Mouse (Mus musculus) forebrain, embryonic 12.5 days (tissue): ENCODE data around the gene Myo1h. TPM values are rescaled to one million over a fixed set of nuclear protein-coding genes. Genes with fewer than 3 reads are reported as not detected.

Source experiments
- ATAC-seq: fragments of 200-750 bp; cut with Nextera tagmentation; 2 replicates; pipeline ENCODE4 v1.8.0; 2017; ENCODE audit warnings: moderate TSS enrichment; ENCODE audit not compliant: low FRiP score
- H3K27ac ChIP-seq: fragments of 300-500 bp; sonication (generic); 2 replicates; pipeline ENCODE4 v1.5.1; 2016; ENCODE audit warnings: mild to moderate bottlenecking
- H3K27me3 ChIP-seq: fragments of 300-500 bp; sonication (generic); 2 replicates; pipeline ENCODE4 v1.6.1; 2016; ENCODE audit warnings: mild to moderate bottlenecking
- H3K36me3 ChIP-seq: fragments of 300-500 bp; sonication (generic); replicated peaks from 2 replicates; pipeline ENCODE4 v1.6.1; 2016; ENCODE audit warnings: mild to moderate bottlenecking
- H3K4me1 ChIP-seq: fragments of 300-500 bp; sonication (generic); 2 replicates; pipeline ENCODE4 v1.6.1; 2016
- H3K4me2 ChIP-seq: fragments of 300-500 bp; sonication (generic); 2 replicates; pipeline ENCODE4 v1.6.1; 2016; ENCODE audit warnings: mild to moderate bottlenecking, moderate library complexity
- H3K4me3 ChIP-seq: fragments of 300-500 bp; sonication (generic); replicated peaks from 2 replicates; pipeline ENCODE4 v1.5.1; 2016; ENCODE audit warnings: mild to moderate bottlenecking
- H3K9ac ChIP-seq: fragments of 300-500 bp; sonication (generic); 2 replicates; pipeline ENCODE4 v1.6.1; 2016; ENCODE audit warnings: mild to moderate bottlenecking
- H3K9me3 ChIP-seq: fragments of 300-500 bp; sonication (generic); 2 replicates; pipeline ENCODE4 v1.6.1; 2016
- WGBS: fragments of 180-500 bp; shearing (Covaris S2); methylation state at CpG from one replicate; pipeline ENCODE4 v1.1.7; 2016; 5-methylcytosine and 5-hydroxymethylcytosine counted together
- polyA plus RNA-seq: library from polyadenylated mRNA; unstranded; fragments of >200 nt; fragmentation: Nextera tagmentation; extraction: Ambion mirVana; gene quantifications from 2 replicates; pipeline ENCODE4 v1.2.1, GENCODE M21; 2016

Myo1h gene
- polyA plus RNA-seq, 1 experiment from 2014 or later = 1.0 TPM

DNA sequence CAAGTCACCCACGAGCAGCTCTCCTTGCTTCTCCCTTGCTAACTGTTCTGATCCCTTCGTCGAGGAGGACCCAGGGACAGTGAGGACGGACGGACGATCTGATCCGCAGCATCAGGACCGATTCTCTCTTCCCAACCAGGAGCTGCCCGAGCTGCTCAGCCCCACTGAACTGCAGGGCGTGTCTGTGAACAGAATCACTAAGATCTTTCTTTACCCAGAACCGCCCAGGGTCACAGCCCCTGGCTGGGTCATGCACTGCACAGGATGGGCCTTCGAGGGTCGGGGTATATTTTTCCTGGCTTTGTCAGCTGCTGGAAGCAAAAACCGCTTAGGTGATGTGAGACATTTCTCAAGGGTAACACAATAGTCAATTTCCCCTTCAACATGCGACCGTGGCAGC is 13.0 kb upstream of the Myo1h start:
- peaks cover 97% of the 10 kb centered on the region for H3K27me3 ChIP-seq
- no peaks in the 10 kb centered on the region for H3K36me3 ChIP-seq
- no peak overlapping the region for H3K4me3 ChIP-seq
- H3K27ac ChIP-seq = no peak overlapping the region
- peaks cover 63% of the 10 kb centered on the region for H3K4me1 ChIP-seq
- ATAC-seq = no peak
- no peaks in the 10 kb centered on the region for H3K9me3 ChIP-seq
- no peak overlapping the region for H3K4me2 ChIP-seq
- WGBS = 13% methylated on average over 16 of the region's 16 CpGs
- no peak overlapping the region for H3K9ac ChIP-seq

GRCm38 (mm10) chr5:114279382-114280143 is 9.4 kb upstream of the Myo1h start:
- peak overlapping the region; percentile 46; the same call in 1 of the 2 replicates for H3K27ac ChIP-seq
- H3K4me1 ChIP-seq = peaks cover 45% of the 10 kb centered on the region
- WGBS = 24% methylated on average over 12 of the region's 12 CpGs
- H3K4me2 ChIP-seq = peak overlapping the region; percentile 27
- ATAC-seq = peak; percentile 39; the same call in 1 of the 2 replicates
- H3K27me3 ChIP-seq = peaks cover 87% of the 10 kb centered on the region
- no peak overlapping the region for H3K9ac ChIP-seq
- H3K36me3 ChIP-seq = no peaks in the 10 kb centered on the region
- no peaks in the 10 kb centered on the region for H3K9me3 ChIP-seq
- no peak overlapping the region for H3K4me3 ChIP-seq

DNA sequence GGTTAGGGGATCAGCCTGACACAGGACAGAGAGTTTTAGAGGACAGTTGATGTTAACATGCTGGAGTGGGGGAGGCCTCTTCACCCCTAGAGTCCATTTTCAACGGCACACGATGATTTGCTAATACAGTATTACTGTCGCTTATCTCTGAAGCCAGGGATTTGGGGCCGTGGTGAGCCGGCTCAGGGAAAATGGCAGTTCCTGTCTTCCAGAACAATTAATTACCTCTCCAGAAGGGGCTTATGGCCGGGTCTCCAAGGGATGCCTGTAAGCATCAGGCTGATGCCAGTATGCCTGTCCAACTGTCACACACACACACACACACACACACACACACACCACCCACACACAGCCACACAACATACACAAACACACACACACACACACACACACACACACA is 6.6 kb upstream of the Myo1h start:
- Histone ChIP-seq H3K4me2 (no peak overlapping the region), H3K4me1 (peaks cover 36% of the 10 kb centered on the region), H3K9me3 (no peaks in the 10 kb centered on the region), H3K36me3 (no peaks in the 10 kb centered on the region), H3K9ac (no peak overlapping the region), H3K27ac (no peak overlapping the region), H3K27me3 (peaks cover 68% of the 10 kb centered on the region), H3K4me3 (no peak overlapping the region)
- 69% methylated on average over 6 of the region's 6 CpGs for WGBS
- ATAC-seq = no peak

DNA sequence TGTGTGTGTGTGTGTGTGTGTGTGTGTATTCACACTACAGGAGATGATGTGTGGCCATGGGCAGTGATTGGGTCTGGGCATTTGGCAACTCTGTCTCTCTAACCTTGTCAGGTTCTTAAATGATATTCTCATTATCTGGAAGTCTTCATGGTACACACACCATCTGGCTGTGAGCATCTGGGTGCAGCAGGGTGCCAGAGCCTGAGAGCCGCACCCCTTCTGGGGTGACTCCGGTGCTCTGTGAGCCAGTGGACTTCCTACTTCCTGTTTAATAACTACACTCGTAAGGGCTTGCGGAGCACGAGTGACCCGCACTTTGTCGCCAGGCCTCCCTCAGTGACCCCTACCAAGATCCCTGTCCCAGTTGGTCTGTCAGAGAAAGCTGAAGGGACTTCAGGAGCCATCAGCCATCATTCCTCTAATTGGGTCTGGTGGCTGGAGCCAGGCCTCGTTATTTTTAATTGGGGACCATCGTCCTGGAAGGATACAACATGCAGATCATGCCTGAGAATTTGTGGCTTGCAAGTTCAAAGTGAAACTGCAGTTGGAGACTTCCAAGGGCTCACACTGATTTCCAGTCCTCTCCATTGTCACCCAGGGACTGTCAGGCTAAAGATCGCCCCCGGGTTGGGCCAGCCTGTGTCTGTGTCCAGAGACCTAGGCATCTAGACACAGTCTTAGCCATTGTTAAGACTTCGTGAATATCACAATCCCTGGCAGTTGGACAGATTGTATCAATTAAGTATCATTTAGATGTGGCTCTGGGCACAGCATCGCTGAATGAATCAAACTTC is 4.2 kb upstream of the Myo1h start:
- 51% methylated on average over 13 of the region's 13 CpGs for WGBS
- no peaks in the 10 kb centered on the region for H3K9me3 ChIP-seq
- no peak overlapping the region for H3K27ac ChIP-seq
- no peaks in the 10 kb centered on the region for H3K36me3 ChIP-seq
- H3K4me1 ChIP-seq = peaks cover 24% of the 10 kb centered on the region
- ATAC-seq = no peak
- peaks cover 67% of the 10 kb centered on the region for H3K27me3 ChIP-seq
- H3K9ac ChIP-seq = no peak overlapping the region
- H3K4me3 ChIP-seq = no peak overlapping the region
- no peak overlapping the region for H3K4me2 ChIP-seq

DNA sequence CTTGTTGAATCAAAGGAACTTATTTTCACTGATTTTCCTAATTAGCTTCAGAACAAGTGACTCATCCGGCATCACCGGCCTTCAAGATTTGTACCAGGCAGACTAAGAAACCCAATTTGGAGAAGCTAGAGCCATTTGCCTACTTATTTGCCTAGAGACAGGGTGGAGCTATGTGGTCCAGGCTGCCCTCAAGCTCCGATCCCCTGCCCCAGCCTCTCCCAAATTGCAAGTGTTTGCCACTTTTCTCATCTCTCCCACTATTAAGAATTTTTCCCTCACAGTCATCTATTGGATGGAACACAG is 3.6 kb upstream of the Myo1h start:
- Histone ChIP-seq H3K27me3 (peaks cover 68% of the 10 kb centered on the region), H3K27ac (no peak overlapping the region), H3K36me3 (no peaks in the 10 kb centered on the region), H3K9ac (no peak overlapping the region), H3K9me3 (no peaks in the 10 kb centered on the region), H3K4me3 (no peak overlapping the region), H3K4me2 (no peak overlapping the region), H3K4me1 (peaks cover 26% of the 10 kb centered on the region)
- 48% methylated on average over 3 of the region's 3 CpGs for WGBS
- ATAC-seq = no peak

GRCm38 (mm10) chr5:114286102-114286501 is 2.9 kb upstream of the Myo1h start:
- H3K4me2 ChIP-seq = no peak overlapping the region
- ATAC-seq = no peak
- no peak overlapping the region for H3K9ac ChIP-seq
- H3K36me3 ChIP-seq = no peaks in the 10 kb centered on the region
- H3K4me3 ChIP-seq = no peak overlapping the region
- H3K4me1 ChIP-seq = peaks cover 34% of the 10 kb centered on the region
- WGBS = 77% methylated on average over 4 of the region's 4 CpGs
- H3K9me3 ChIP-seq = no peaks in the 10 kb centered on the region
- no peak overlapping the region for H3K27ac ChIP-seq
- peaks cover 69% of the 10 kb centered on the region for H3K27me3 ChIP-seq

DNA sequence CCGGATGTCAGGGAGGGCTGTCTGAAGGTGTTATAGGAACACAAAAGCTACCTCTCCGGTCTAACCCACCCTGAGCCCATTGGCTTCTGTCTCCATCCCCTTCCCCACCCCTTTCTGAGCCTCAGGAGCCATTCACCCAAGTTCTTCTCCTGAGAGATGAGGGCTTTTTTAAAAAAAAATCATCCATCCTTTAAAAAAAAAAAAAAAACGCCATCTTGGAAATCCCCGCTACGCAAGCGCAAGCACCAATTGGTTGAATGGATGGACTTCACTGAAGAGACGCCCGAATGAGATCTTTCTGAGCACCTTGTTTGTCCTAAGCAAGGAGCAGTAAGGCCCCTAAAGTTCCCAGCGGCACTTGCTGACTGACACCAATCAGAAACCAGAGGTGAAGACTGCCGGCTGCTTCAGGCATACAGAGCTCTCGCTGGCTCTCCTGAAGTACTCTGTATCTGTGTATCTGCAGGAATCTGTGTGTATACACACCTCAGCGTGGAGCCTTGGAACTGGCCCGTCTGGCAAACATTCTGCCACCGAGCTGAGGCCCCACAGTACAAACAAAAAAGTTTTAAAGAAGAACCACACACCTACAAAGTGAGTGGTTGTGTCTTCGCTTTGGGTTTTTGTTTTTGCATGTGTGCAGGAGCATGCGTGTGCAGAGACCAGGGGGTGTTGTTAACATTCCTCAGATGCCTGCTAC is 1.9 kb upstream of the Myo1h start:
- WGBS = 88% methylated on average over 16 of the region's 16 CpGs

GRCm38 (mm10) chr5:114288396-114288795 is 570 bp upstream of the Myo1h start:
- H3K9me3 ChIP-seq = no peaks in the 10 kb centered on the region
- peaks cover 52% of the 10 kb centered on the region for H3K27me3 ChIP-seq
- ATAC-seq = no peak
- H3K27ac ChIP-seq = no peak overlapping the region
- H3K36me3 ChIP-seq = no peaks in the 10 kb centered on the region
- peaks cover 39% of the 10 kb centered on the region for H3K4me1 ChIP-seq
- H3K4me3 ChIP-seq = no peak overlapping the region
- WGBS = 88% methylated on average over 5 of the region's 5 CpGs
- no peak overlapping the region for H3K9ac ChIP-seq
- no peak overlapping the region for H3K4me2 ChIP-seq

More for the DNA sequence above, 1.9 kb upstream of the Myo1h start:
- no peak overlapping the region for H3K4me3 ChIP-seq
- no peaks in the 10 kb centered on the region for H3K9me3 ChIP-seq
- H3K4me1 ChIP-seq = peaks cover 37% of the 10 kb centered on the region
- peaks cover 63% of the 10 kb centered on the region for H3K27me3 ChIP-seq
- no peak overlapping the region for H3K9ac ChIP-seq
- H3K4me2 ChIP-seq = no peak overlapping the region
- no peaks in the 10 kb centered on the region for H3K36me3 ChIP-seq
- H3K27ac ChIP-seq = no peak overlapping the region
- no peak for ATAC-seq

DNA sequence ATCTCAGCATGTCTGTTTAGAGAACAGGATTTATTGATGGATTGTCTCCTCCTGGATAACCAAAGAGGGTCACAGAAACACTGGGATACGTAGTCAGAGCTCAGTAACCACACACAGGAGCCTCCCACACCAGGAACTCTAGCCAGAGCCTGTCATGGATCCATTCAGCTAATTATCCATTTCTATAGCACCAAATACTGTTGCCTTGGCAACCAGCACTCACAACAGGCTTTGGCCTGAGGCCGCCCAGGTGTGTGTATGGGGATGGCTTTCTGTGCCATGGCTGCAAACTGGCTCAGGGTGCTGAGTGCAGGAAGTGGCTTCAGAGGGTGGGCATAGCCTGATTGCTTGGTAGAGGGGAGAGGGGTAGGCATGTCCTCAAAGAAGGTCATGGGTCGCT is 1.0 kb downstream of the Myo1h start:
- H3K9me3 ChIP-seq = no peaks in the 10 kb centered on the region
- 41% methylated on average over 3 of the region's 3 CpGs for WGBS
- no peak overlapping the region for H3K4me2 ChIP-seq
- H3K4me1 ChIP-seq = peaks cover 36% of the 10 kb centered on the region
- H3K27me3 ChIP-seq = peaks cover 52% of the 10 kb centered on the region
- H3K27ac ChIP-seq = no peak overlapping the region
- ATAC-seq = 0 out of 2 replicates have a peak, but pooled peaks have one; percentile 53
- H3K36me3 ChIP-seq = no peaks in the 10 kb centered on the region
- H3K4me3 ChIP-seq = no peak overlapping the region
- H3K9ac ChIP-seq = peak overlapping the region; percentile 25; the same call in 1 of the 2 replicates

- Histone ChIP-seq H3K4me2 (peak overlapping the region; percentile 6), H3K9ac (no peak overlapping the region), H3K27me3 (peaks cover 51% of the 10 kb centered on the region), H3K36me3 (no peaks in the 10 kb centered on the region), H3K27ac (peak overlapping the region; percentile 57; the same call in 1 of the 2 replicates), H3K4me3 (no peak overlapping the region), H3K4me1 (peaks cover 61% of the 10 kb centered on the region), H3K9me3 (no peaks in the 10 kb centered on the region)
- ATAC-seq = no peak
- 13% methylated on average over 22 of the region's 22 CpGs for WGBS
Observed at GRCm38 (mm10) chr5:114296693-114297631, 8.0 kb downstream of the Myo1h start.

- peaks cover 62% of the 10 kb centered on the region for H3K27me3 ChIP-seq
- no peak overlapping the region for H3K4me3 ChIP-seq
- H3K9me3 ChIP-seq = no peaks in the 10 kb centered on the region
- peak overlapping the region; percentile 57 for H3K27ac ChIP-seq
- H3K36me3 ChIP-seq = no peaks in the 10 kb centered on the region
- WGBS = 56% methylated on average over 18 of the region's 18 CpGs
- H3K4me1 ChIP-seq = peaks cover 56% of the 10 kb centered on the region
- H3K9ac ChIP-seq = no peak overlapping the region
- 0 out of 2 replicates have a peak, but pooled peaks have one; percentile 39 for ATAC-seq
- no peak overlapping the region for H3K4me2 ChIP-seq
Observed at GRCm38 (mm10) chr5:114298212-114298894, 9.4 kb downstream of the Myo1h start.
